Mouse (Mus musculus): ENCODE data around the gene Tfap2e. TPM values are rescaled to one million over a fixed set of nuclear protein-coding genes. Genes with fewer than 3 reads are reported as not detected.

Tfap2e gene
- polyA plus RNA-seq, 1 experiment: not detected

GRCm38 (mm10) chr4:126696908-126697307, 39.1 kb downstream of the Tfap2e start:
- H3K27ac ChIP-seq (ENCODE audit: insufficient read depth, low read depth, low read length): no peak overlapping the region
- TF ChIP-seq POLR2A (IDR thresholded peaks at IDR 0.05; ENCODE audit: low read depth, low read length) (no peak), CTCF (conservative IDR thresholded peaks at IDR 0.05; ENCODE audit: insufficient read depth, insufficient read length, low read depth, low read length) (no peak)
- peaks cover 3% of the 10 kb centered on the region; the same call in 1 of the 2 replicates for H3K36me3 ChIP-seq (ENCODE audit: control insufficient read depth, insufficient read depth, low read length)
- H3K4me3 ChIP-seq (ENCODE audit: insufficient read depth, low read depth, low read length): no peak overlapping the region
- no peaks in the 10 kb centered on the region for H3K27me3 ChIP-seq (replicated peaks; ENCODE audit: control insufficient read depth, insufficient read depth, low read length)
- WGBS: 88% methylated on average over 4 of the region's 4 CpGs
- DNase-seq: no peak
- no peaks in the 10 kb centered on the region for H3K4me1 ChIP-seq (ENCODE audit: control insufficient read depth, insufficient read depth, low read length)

DNA sequence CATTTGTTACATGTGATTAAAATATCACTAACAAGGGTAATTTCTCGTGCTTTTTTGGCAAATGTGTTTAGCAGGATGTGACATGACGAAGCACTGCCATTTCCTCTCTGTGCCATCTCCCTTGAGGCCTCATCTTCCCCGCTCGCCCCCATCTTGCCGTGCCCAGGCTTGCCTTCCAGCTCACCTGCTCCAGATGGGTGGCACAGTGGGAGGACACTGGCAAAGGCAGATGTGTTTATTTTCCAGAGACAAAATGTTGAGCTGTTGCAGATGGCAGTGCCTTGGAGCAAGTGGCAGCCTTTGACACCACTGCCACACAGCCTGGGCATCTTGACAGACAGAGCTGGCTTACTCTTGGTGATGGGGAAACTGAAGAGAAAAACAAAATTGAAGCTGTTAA, 43.0 kb downstream of the Tfap2e start:
- Histone ChIP-seq H3K36me3 (ENCODE audit: control insufficient read depth, insufficient read depth, low read length) (peaks cover 2% of the 10 kb centered on the region), H3K4me3 (ENCODE audit: insufficient read depth, low read depth, low read length) (no peak overlapping the region), H3K4me1 (ENCODE audit: control insufficient read depth, insufficient read depth, low read length) (no peaks in the 10 kb centered on the region), H3K27ac (ENCODE audit: insufficient read depth, low read depth, low read length) (no peak overlapping the region), H3K27me3 (replicated peaks; ENCODE audit: control insufficient read depth, insufficient read depth, low read length) (no peaks in the 10 kb centered on the region)
- no peak for TF ChIP-seq POLR2A (IDR thresholded peaks at IDR 0.05; ENCODE audit: low read depth, low read length)
- no peak for TF ChIP-seq CTCF (conservative IDR thresholded peaks at IDR 0.05; ENCODE audit: insufficient read depth, insufficient read length, low read depth, low read length)
- 70% methylated on average over 5 of the region's 5 CpGs for WGBS
- DNase-seq: no peak

DNA sequence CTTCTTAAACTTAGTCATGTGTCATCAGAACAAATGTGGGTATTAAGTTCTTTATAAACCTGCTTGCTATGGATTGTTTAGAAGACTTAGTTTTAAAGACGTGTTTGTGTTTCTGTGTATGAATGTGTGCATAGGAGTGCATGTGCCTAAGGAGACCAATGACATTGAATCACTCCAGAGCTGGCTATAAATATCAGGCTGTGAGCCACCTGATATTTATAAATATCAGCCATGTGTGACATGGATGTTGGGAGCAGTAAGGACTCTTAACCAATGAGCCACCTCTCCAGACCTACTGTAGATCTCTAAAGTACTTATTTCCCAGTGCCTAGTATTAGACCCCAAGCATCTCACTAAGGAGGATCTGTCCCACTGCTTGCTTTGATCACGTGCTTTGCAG, 46.6 kb downstream of the Tfap2e start:
- H3K27ac ChIP-seq (ENCODE audit: insufficient read depth, low read depth, low read length): no peak overlapping the region
- no peaks in the 10 kb centered on the region for H3K27me3 ChIP-seq (replicated peaks; ENCODE audit: control insufficient read depth, insufficient read depth, low read length)
- H3K36me3 ChIP-seq (ENCODE audit: control insufficient read depth, insufficient read depth, low read length): peaks cover 6% of the 10 kb centered on the region
- H3K4me1 ChIP-seq (ENCODE audit: control insufficient read depth, insufficient read depth, low read length): no peaks in the 10 kb centered on the region; the same call in 1 of the 2 replicates
- H3K4me3 ChIP-seq (ENCODE audit: insufficient read depth, low read depth, low read length): no peak overlapping the region
- no peak for TF ChIP-seq POLR2A (IDR thresholded peaks at IDR 0.05; ENCODE audit: low read depth, low read length)
- no peak for TF ChIP-seq CTCF (conservative IDR thresholded peaks at IDR 0.05; ENCODE audit: insufficient read depth, insufficient read length, low read depth, low read length)
- WGBS: 84% methylated on average over 2 of the region's 2 CpGs
- DNase-seq: no peak

DNA sequence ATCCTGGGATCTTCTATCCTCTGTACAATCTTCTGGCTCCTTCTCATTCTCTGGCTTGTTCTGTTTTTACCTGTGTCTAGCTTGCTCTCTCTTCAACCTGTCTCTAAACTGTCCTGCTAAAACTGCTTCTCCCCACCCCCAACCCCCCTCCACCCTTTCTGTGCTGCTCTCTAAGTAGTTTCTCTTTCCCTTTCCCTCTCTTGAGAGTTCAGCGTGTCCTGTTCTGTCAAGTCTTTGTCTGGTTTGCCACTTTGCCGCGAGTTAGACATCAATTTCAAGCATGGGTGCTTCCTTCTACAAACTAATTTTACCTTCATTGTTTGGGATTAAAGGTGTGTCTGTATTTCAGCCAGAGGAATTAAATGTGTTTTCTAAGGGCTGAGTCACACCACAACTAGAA, 53.0 kb downstream of the Tfap2e start:
- TF ChIP-seq CTCF (conservative IDR thresholded peaks at IDR 0.05; ENCODE audit: insufficient read depth, insufficient read length, low read depth, low read length): no peak
- TF ChIP-seq POLR2A (IDR thresholded peaks at IDR 0.05; ENCODE audit: low read depth, low read length): no peak
- H3K27me3 ChIP-seq (replicated peaks; ENCODE audit: control insufficient read depth, insufficient read depth, low read length): no peaks in the 10 kb centered on the region
- WGBS: 23% methylated on average over 3 of the region's 3 CpGs

GRCm38 (mm10) chr4:126682298-126682697, 53.7 kb downstream of the Tfap2e start:
- H3K36me3 ChIP-seq (ENCODE audit: control insufficient read depth, insufficient read depth, low read length): peaks cover 6% of the 10 kb centered on the region; the same call in 1 of the 2 replicates
- 61% methylated on average over 5 of the region's 5 CpGs for WGBS
- H3K27ac ChIP-seq (ENCODE audit: insufficient read depth, low read depth, low read length): no peak overlapping the region
- DNase-seq: peak; percentile 5
- peaks cover 2% of the 10 kb centered on the region; the same call in 1 of the 2 replicates for H3K4me1 ChIP-seq (ENCODE audit: control insufficient read depth, insufficient read depth, low read length)
- no peak for TF ChIP-seq POLR2A (IDR thresholded peaks at IDR 0.05; ENCODE audit: low read depth, low read length)
- no peak for TF ChIP-seq CTCF (conservative IDR thresholded peaks at IDR 0.05; ENCODE audit: insufficient read depth, insufficient read length, low read depth, low read length)
- no peaks in the 10 kb centered on the region for H3K27me3 ChIP-seq (replicated peaks; ENCODE audit: control insufficient read depth, insufficient read depth, low read length)
- no peak overlapping the region for H3K4me3 ChIP-seq (ENCODE audit: insufficient read depth, low read depth, low read length)

More for the DNA sequence above, 53.0 kb downstream of the Tfap2e start:
- Histone ChIP-seq H3K4me1 (ENCODE audit: control insufficient read depth, insufficient read depth, low read length) (peaks cover 2% of the 10 kb centered on the region; the same call in 1 of the 2 replicates), H3K27ac (ENCODE audit: insufficient read depth, low read depth, low read length) (no peak overlapping the region), H3K4me3 (ENCODE audit: insufficient read depth, low read depth, low read length) (no peak overlapping the region), H3K36me3 (ENCODE audit: control insufficient read depth, insufficient read depth, low read length) (peaks cover 6% of the 10 kb centered on the region; the same call in 1 of the 2 replicates)
- no peak for DNase-seq

DNA sequence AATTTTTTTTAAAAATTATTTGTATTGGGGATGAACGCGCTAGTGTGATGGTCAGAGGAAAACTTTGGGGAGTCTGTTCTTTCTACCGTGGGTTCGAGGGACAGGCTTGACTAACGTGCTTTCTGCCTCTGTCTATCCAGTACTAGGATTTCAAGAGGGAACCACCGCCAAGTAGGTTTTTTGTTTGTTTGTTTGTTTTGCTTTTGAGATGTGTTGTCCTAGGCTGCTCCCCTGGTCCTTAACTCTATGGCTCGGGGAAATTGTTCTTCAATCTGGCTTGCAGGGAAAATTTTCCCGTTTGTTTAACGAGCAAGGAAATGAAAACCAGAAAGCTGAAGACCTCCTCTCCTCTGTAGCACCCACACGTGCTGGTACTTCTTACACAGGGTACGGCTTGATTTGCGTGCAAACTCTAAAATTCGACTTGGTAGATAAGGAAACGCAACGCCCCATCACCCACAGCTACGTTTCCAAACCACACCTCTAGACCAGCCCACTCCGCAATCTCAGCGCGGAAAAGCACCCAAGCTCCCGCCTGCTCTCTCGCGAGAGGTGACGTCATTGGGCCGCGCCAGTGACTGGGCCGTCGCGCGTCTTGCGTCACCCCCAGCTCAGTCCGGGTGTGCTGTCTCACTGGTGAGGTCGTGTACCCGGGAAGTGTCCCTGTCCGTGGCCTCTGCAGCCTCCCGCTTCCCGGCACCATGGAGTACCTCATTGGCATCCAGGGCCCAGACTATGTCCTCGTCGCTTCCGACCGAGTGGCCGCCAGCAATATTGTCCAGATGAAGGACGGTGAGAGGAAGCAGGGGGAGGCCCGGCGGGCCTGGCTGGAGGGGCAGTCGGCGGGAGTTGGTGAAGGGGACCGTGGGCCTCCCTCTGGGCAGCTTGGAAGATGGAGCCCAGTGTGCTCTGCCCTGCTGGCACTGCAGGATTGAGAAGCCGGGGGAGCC, 58.7 kb downstream of the Tfap2e start, which contains the start of gene Psmb2:
Gene Psmb2, plus strand, starts transcription at position 577 of the 950 bp plus-strand sequence.
- 2% methylated on average over 48 of the region's 48 CpGs for WGBS

DNA sequence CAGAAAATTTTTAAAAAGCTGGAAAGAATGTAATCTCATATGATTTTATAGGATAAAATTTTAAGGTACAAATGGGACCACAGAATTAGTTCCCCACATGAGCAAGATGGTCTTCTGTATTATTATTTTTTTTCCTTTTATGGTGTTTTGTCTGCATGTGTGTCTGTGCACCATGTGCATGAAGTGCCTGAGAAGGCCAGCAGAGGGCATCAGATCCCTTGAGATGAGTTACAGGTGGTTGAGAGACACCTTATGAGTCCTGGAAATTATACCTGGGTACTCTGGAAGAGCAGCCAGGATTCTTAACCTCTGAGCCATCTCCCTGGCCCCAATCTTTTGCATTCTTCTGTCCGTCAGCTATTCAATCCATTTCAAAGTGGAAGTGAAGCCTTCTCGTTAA, 69.0 kb downstream of the Tfap2e start:
- Histone ChIP-seq H3K27ac (ENCODE audit: insufficient read depth, low read depth, low read length) (no peak overlapping the region), H3K27me3 (replicated peaks; ENCODE audit: control insufficient read depth, insufficient read depth, low read length) (no peaks in the 10 kb centered on the region), H3K4me3 (ENCODE audit: insufficient read depth, low read depth, low read length) (no peak overlapping the region), H3K4me1 (ENCODE audit: control insufficient read depth, insufficient read depth, low read length) (no peaks in the 10 kb centered on the region), H3K36me3 (ENCODE audit: control insufficient read depth, insufficient read depth, low read length) (no peaks in the 10 kb centered on the region)
- 94% methylated on average over 2 of the region's 2 CpGs for WGBS
- no peak for DNase-seq
- TF ChIP-seq CTCF (conservative IDR thresholded peaks at IDR 0.05; ENCODE audit: insufficient read depth, insufficient read length, low read depth, low read length): no peak
- TF ChIP-seq POLR2A (IDR thresholded peaks at IDR 0.05; ENCODE audit: low read depth, low read length): no peak

More for the DNA sequence above, 58.7 kb downstream of the Tfap2e start, which contains the start of gene Psmb2:
- peak within 1 kb of the TSS; percentile 84 for H3K4me3 ChIP-seq (ENCODE audit: insufficient read depth, low read depth, low read length)
- H3K4me1 ChIP-seq (ENCODE audit: control insufficient read depth, insufficient read depth, low read length): peaks cover 2% of the 10 kb centered on the region; the same call in 1 of the 2 replicates
- no peaks in the 10 kb centered on the region for H3K36me3 ChIP-seq (ENCODE audit: control insufficient read depth, insufficient read depth, low read length)
- H3K27ac ChIP-seq (ENCODE audit: insufficient read depth, low read depth, low read length): peak within 1 kb of the TSS; percentile 58
- H3K27me3 ChIP-seq (replicated peaks; ENCODE audit: control insufficient read depth, insufficient read depth, low read length): no peaks in the 10 kb centered on the region
- peak; percentile 98 for DNase-seq
- TF ChIP-seq POLR2A (IDR thresholded peaks at IDR 0.05; ENCODE audit: low read depth, low read length) (peak; percentile 80), CTCF (conservative IDR thresholded peaks at IDR 0.05; ENCODE audit: insufficient read depth, insufficient read length, low read depth, low read length) (no peak)

Other genes with a start within 250 kb of the Tfap2e start
- 0.95 and 1.1 TPM in 2 replicates for gene Ago4, start 202.8 kb downstream of the Tfap2e start, polyA plus RNA-seq (2012; rRNA removed)
- gene Clspn, start 179.3 kb downstream of the Tfap2e start, polyA plus RNA-seq (2012; rRNA removed): 0.11 and 0.14 TPM in 2 replicates
- 6.9 and 7.5 TPM in 2 replicates for gene 5730409E04Rik, start 126.4 kb downstream of the Tfap2e start, polyA plus RNA-seq (2012; rRNA removed)
- gene Psmb2, start 58.6 kb downstream of the Tfap2e start, polyA plus RNA-seq (2012; rRNA removed): 180 and 189 TPM in 2 replicates
- gene Ncdn, start 17.2 kb upstream of the Tfap2e start, polyA plus RNA-seq (2012; rRNA removed): 26.0 and 27.7 TPM in 2 replicates
- 55.4 and 56.6 TPM in 2 replicates for gene AU040320, start 17.3 kb upstream of the Tfap2e start, polyA plus RNA-seq (2012; rRNA removed)
- 5.2 and 6.0 TPM in 2 replicates for gene Zmym4, start 231.9 kb upstream of the Tfap2e start, polyA plus RNA-seq (2012; rRNA removed)